8 mouse cellular contexts compared by ENCODE assay signal in genomic region chr10:67535972-67536371, GRCm38 (mm10). TPM values are rescaled to one million over a fixed set of nuclear protein-coding genes. Genes with fewer than 3 reads are reported as not detected.
DNase-seq lines count a peak whose midpoint lies in the region; ATAC-seq lines count a peak whose summit lies in the region.

No protein-coding gene starts in this region.

- ATAC-seq in cerebellum, adult (ENCODE audit: insufficient number of reproducible peaks, low FRiP score, low TSS enrichment) = 0 out of 2 replicates have a peak, but pooled peaks have one; percentile 34
- peak; percentile 46 for ATAC-seq in forebrain, embryonic 14.5 days

- intact Hi-C loops in heart, postnatal 14 days (cut with DNase I) = loop anchor here (2.0 to 10.0 kb wide), 6 partner anchors 111 to 631 kb away; no protein-coding TSS in a partner anchor

- H3K4me3 ChIP-seq in forebrain, embryonic 14.5 days (ENCODE audit: low read depth, low read length) = peak overlapping the region; percentile 51

- H3K4me1 ChIP-seq in forebrain, embryonic 14.5 days (ENCODE audit: control insufficient read depth, insufficient read depth, low read length) = peaks cover 11% of the 10 kb centered on the region; the same call in 1 of the 2 replicates

- WGBS in forebrain, embryonic 14.5 days = under 1% methylated on average over 35 of the region's 35 CpGs
- WGBS in large intestine, adult 2 months = under 1% methylated on average over 35 of the region's 35 CpGs

- peak overlapping the region; percentile 37; the same call in 1 of the 2 replicates for H3K9ac ChIP-seq in forebrain, embryonic 14.5 days (ENCODE audit: low read length)

- peaks cover 97% of the 10 kb centered on the region for H3K27me3 ChIP-seq in forebrain, embryonic 14.5 days (replicated peaks; ENCODE audit: control insufficient read depth, insufficient read depth, low read length)

- H3K36me3 ChIP-seq in forebrain, embryonic 14.5 days (ENCODE audit: control insufficient read depth, insufficient read depth, low read length) = no peaks in the 10 kb centered on the region

- peak; percentile 75 for DNase-seq in ES-CJ7 (ENCODE audit: low read depth, low spot score)
- DNase-seq in forebrain, embryonic 14.5 days (ENCODE audit: low spot score) = peak; percentile 65
- peak; percentile 86 to 88 for DNase-seq in heart, postnatal 14 days
- DNase-seq in large intestine, adult 2 months (ENCODE audit: low read depth, low spot score) = peak; percentile 37
- DNase-seq in lung, postnatal 14 days = peak; percentile 79
- DNase-seq in ovary, postnatal 10 days (ENCODE audit: low spot score) = peak; percentile 52
- peak; percentile 45 to 67 for DNase-seq in thymus, postnatal 10 days (ENCODE audit: low spot score in 2 of 2)

- peak overlapping the region; percentile 82 for H3K4me2 ChIP-seq in forebrain, embryonic 14.5 days (ENCODE audit: low read length)

- no peaks in the 10 kb centered on the region for H3K9me3 ChIP-seq in forebrain, embryonic 14.5 days (replicated peaks; ENCODE audit: control insufficient read depth, low read length)

- no peak overlapping the region for H3K27ac ChIP-seq in forebrain, embryonic 14.5 days (ENCODE audit: low read depth, low read length)

RNA-seq across cellular contexts. Expression of gene Egr2, which starts 0.7 kb away (rescaled TPM):
- polyA plus RNA-seq in forebrain, embryonic 14.5 days (2014; fragmentation: Nextera tagmentation; extraction: Ambion mirVana) = 0.08 and 0.12 TPM in 2 replicates
- 1 to 10 TPM in 1 of 2 experiments, under 1 TPM in 1; 0.73 to 1.8 TPM for total RNA-seq in heart, postnatal 14 days (2021)
- polyA plus RNA-seq in large intestine, adult 2 months (2012; rRNA removed) = 2.7 and 3.4 TPM in 2 replicates

RNA-seq across cellular contexts. Expression of gene Ado, which starts 12.8 kb away (rescaled TPM):
- 67.3 and 80.5 TPM in 2 replicates for polyA plus RNA-seq in forebrain, embryonic 14.5 days (2014; fragmentation: Nextera tagmentation; extraction: Ambion mirVana)
- 10 to 100 TPM; 18.7 to 19.5 TPM for total RNA-seq in heart, postnatal 14 days (2021)
- polyA plus RNA-seq in large intestine, adult 2 months (2012; rRNA removed) = 6.0 and 7.3 TPM in 2 replicates

Comparison
In these comparisons a context has a peak if more than half of its experiments do, and no peak if none do; other contexts are left out.
1. DNase-seq: peak in every context shown above with its lines; median percentile 87 in heart, postnatal 14 days; 79 in lung, postnatal 14 days; 75 in ES-CJ7; 65 in forebrain, embryonic 14.5 days; 56 in thymus, postnatal 10 days; 52 in ovary, postnatal 10 days; 37 in large intestine, adult 2 months.